15 mouse cellular contexts compared by ENCODE assay signal in the genomic region with DNA sequence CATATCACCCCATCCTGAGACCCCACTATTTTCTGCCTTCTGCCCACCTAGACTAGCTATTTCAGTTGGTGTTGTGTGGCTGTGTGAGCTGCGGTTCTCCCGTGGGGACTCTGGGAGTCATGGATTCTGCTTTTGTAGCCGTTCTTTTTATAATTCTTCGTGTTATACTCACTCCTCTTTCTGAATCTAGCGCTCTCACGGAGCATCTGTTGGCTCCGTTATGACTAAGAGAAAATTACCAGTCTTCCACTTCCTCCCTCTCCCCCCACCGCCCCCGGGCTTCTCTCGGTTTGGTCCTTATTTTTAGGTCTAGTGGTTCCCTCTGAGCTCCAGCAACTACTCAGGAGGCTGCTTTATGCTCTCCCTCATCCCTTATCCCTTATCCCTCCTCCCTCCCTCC.
A peak's percentile ranks its signal among the peaks of the same experiment; 100 is the strongest.
DNase-seq lines count a peak whose midpoint lies in the region; ATAC-seq and TF ChIP-seq lines count a peak whose summit lies in the region.
"Had no signal": no experiment of that assay in that cellular context is flagged by ENCODE, and none has a peak within 500 bp of the region (broad histone marks: within the 10 kb centered on the region; RNA-seq: fewer than 3 reads in every experiment).

No protein-coding gene starts in this region.

- ATAC-seq in frontal cortex, adult (ENCODE audit: low TSS enrichment) = peak; percentile 96
- no peak for ATAC-seq in intestine, embryonic 15.5 days
- ATAC-seq: forebrain, embryonic 16.5 days; liver, embryonic 12.5 days had no signal

- no peak overlapping the region for H3K4me3 ChIP-seq in olfactory bulb, adult 2 months (ENCODE audit: insufficient read depth, low read depth, low read length)
- no peak overlapping the region for H3K4me3 ChIP-seq in intestine, embryonic 15.5 days (replicated peaks)
- H3K4me3 ChIP-seq: heart, adult 2 months; kidney, embryonic 15.5 days; liver, embryonic 12.5 days had no signal

- H3K9ac ChIP-seq in intestine, embryonic 15.5 days = no peak overlapping the region
- H3K9ac ChIP-seq: kidney, embryonic 15.5 days; liver, embryonic 12.5 days had no signal

- whole genome bisulfite sequencing in olfactory bulb, adult 2 months = 16% methylated on average over 10 of the region's 10 CpGs
- 83% methylated on average over 10 of the region's 10 CpGs for WGBS in intestine, embryonic 15.5 days

- TF ChIP-seq POLR2A in olfactory bulb, adult 2 months (IDR thresholded peaks at IDR 0.05; ENCODE audit: insufficient read depth, low read depth, low read length) = no peak

- no peaks in the 10 kb centered on the region for H3K9me3 ChIP-seq in intestine, embryonic 15.5 days
- H3K9me3 ChIP-seq: kidney, embryonic 15.5 days; liver, embryonic 12.5 days had no signal

- no peak for TF ChIP-seq CTCF in olfactory bulb, adult 2 months (IDR thresholded peaks at IDR 0.05; ENCODE audit: insufficient read depth, low read depth, low read length)

- no peak overlapping the region for H3K4me2 ChIP-seq in intestine, embryonic 15.5 days (replicated peaks)
- H3K4me2 ChIP-seq: kidney, embryonic 15.5 days; liver, embryonic 12.5 days had no signal

- no peaks in the 10 kb centered on the region for H3K27me3 ChIP-seq in intestine, embryonic 15.5 days (replicated peaks)
- H3K27me3 ChIP-seq: kidney, embryonic 15.5 days; liver, embryonic 12.5 days had no signal

- H3K27ac ChIP-seq in olfactory bulb, adult 2 months (ENCODE audit: insufficient read depth, low read depth, low read length) = peak overlapping the region; percentile 69; the same call in 1 of the 2 replicates
- H3K27ac ChIP-seq in intestine, embryonic 15.5 days = no peak overlapping the region
- H3K27ac ChIP-seq: heart, adult 2 months; kidney, embryonic 15.5 days; liver, embryonic 12.5 days had no signal

- peaks cover 19% of the 10 kb centered on the region; the same call in 1 of the 2 replicates for H3K4me1 ChIP-seq in olfactory bulb, adult 2 months (ENCODE audit: control insufficient read depth, insufficient read depth, low read length)
- H3K4me1 ChIP-seq in intestine, embryonic 15.5 days (replicated peaks) = no peaks in the 10 kb centered on the region
- H3K4me1 ChIP-seq: kidney, embryonic 15.5 days; liver, embryonic 12.5 days had no signal

- H3K36me3 ChIP-seq in intestine, embryonic 15.5 days = no peaks in the 10 kb centered on the region
- H3K36me3 ChIP-seq: kidney, embryonic 15.5 days; liver, embryonic 12.5 days had no signal

- DNase-seq in A20 (ENCODE audit: low read depth, low spot score) = peak; percentile 64
- peak; percentile 27 to 40 for DNase-seq in layer of hippocampus, postnatal 36 days
- DNase-seq in urinary bladder, postnatal 10 days (ENCODE audit: low spot score) = no peak
- DNase-seq in adrenal gland, postnatal 14 days = no peak
- DNase-seq in heart, adult 8-10 months (ENCODE audit: low spot score) = no peak
- DNase-seq: adrenal gland, postnatal 36 days; cerebellum, adult 11-12 months; embryo, embryonic 11 days; heart, adult 2 months had no signal

Comparison
In these comparisons a context has a peak if more than half of its experiments do, and no peak if none do; other contexts are left out.
1. DNase-seq: peak in A20 (single experiment) and layer of hippocampus, postnatal 36 days (2 of 2); none in urinary bladder, postnatal 10 days (single experiment), adrenal gland, postnatal 14 days (single experiment) and heart, adult 8-10 months (single experiment).